Mouse (Mus musculus): ENCODE results near the gene Foxd3. TPM values are rescaled to one million over a fixed set of nuclear protein-coding genes. Genes with fewer than 3 reads are reported as not detected.

Foxd3 gene
- total RNA-seq, 2 experiments from 2014 or later = not detected

- DNase-seq = peak; percentile 24
- intact Hi-C loops (cut with DNase I) = loop anchor here (10.0 kb wide), 1 partner anchor 282 kb away; no protein-coding TSS in a partner anchor
These were observed 718 bp downstream of the Foxd3 start for GRCm38 (mm10) chr4:99656605-99657429.

DNA sequence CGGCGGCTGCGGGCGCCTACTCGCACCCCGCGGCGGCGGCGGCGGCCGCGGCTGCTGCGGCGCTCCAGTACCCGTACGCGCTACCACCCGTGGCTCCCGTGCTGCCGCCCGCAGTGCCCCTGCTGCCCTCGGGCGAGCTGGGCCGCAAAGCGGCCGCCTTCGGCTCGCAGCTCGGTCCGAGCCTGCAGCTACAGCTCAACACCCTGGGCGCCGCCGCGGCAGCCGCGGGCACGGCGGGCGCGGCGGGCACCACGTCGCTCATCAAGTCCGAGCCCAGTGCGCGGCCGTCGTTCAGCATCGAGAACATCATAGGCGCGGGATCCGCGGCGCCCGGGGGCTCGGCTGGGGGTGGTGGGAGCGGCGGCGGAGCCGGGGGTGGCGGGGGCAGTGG lies 1.3 kb downstream of the Foxd3 start:
- intact Hi-C loops (cut with DNase I) = loop anchor here (10.0 kb wide), 1 partner anchor 283 kb away; no protein-coding TSS in a partner anchor
- DNase-seq = no peak

GRCm38 (mm10) chr4:99657831-99658470 lies 1.9 kb downstream of the Foxd3 start:
- intact Hi-C loops (cut with DNase I) = loop anchor here (10.0 kb wide), 1 partner anchor 283 kb away; no protein-coding TSS in a partner anchor
- DNase-seq = peak; percentile 33

GRCm38 (mm10) chr4:99658881-99659280 lies 2.8 kb downstream of the Foxd3 start:
- DNase-seq = no peak
- intact Hi-C loops (cut with DNase I) = loop anchor here (10.0 kb wide), 1 partner anchor 284 kb away; no protein-coding TSS in a partner anchor

DNA sequence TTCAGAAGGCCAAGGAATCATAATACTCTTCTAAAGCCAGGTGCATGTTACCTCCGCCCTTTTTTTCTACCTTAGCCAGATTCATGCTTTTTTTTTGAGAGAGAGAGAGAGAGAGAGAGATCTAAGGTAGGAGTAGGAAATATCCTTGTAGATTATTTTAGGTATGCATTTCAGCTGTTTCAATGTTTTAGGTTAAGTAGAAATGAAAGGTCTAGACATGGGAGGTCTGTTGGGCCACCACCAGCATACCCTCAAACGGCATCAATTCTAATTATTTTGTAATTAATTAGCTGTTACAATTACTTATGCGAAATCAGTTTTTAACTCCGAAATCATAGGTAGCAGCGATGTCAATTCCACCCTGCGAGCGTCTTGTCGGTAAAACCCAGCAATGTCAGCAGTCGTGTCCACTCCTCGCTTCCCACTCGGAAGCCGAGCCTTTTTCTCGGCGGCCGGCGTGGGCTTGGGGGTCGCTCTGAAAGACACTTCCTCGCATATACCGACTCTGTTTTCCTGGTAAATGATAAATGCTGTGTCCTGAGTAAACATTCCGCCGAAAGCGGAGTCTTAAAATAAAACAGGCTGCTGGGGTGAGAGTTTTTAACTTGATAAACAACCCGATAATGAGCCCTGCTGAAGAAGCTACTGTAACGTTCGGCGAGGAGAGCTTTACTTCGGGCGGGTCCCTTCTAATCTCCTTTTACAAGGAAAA lies 3.4 kb downstream of the Foxd3 start:
- intact Hi-C loops (cut with DNase I) = loop anchor here (10.0 kb wide), 1 partner anchor 285 kb away; no protein-coding TSS in a partner anchor
- peak; percentile 2 for DNase-seq

DNA sequence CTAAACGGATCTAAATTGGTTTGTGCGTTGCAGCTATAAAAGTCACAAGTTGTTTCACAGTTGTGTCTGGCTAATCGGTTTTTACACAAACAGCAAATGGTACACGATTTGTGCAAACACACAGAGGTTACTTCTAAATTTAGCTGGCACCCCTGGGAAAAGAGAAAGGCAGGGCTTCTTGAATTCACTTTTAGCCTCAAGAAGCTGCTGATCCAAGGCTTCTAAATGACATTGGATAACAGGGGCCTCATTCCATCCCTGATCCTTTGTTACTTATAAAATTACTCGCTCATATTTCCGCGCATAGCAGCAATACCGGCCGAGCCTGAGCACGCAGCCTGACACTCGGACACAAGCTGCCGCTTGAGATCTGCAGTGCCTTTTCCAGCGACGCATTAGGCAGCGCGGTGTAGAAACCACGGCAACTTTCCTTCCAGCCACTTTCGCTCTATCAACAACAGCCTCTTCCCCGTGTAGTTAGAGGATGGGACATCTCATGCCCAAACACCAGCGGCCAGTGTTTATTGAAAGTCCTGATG lies 4.0 kb downstream of the Foxd3 start:
- peak; percentile 33 for DNase-seq
- intact Hi-C loops (cut with DNase I) = no loop called here

- intact Hi-C loops (cut with DNase I) = no loop called here
- peak; percentile 81 for DNase-seq
These were observed 4.9 kb downstream of the Foxd3 start for GRCm38 (mm10) chr4:99660981-99661380.

DNA sequence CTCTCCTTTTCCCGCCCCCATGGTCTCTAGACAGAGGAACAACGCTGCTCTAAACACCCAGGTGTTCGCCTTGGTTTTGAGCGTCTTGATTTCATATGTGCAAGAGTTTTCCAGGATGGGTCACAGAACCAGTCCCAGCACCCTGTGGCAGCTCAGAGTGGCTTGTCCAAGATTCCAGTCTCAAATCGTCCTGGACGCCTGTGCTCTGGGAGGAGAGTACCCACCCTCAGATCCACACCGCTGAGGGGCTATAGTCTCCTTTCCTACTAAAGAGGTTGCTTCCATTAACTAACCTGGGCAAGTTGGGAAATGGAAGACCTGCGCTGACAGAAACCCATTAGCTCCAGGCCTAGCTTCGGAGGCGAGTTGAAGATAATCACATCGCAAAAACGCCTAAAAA lies 5.9 kb downstream of the Foxd3 start:
- DNase-seq = no peak
- intact Hi-C loops (cut with DNase I) = no loop called here

GRCm38 (mm10) chr4:99662431-99662830 lies 6.3 kb downstream of the Foxd3 start:
- intact Hi-C loops (cut with DNase I) = no loop called here
- no peak for DNase-seq

GRCm38 (mm10) chr4:99662841-99663567 lies 6.9 kb downstream of the Foxd3 start:
- intact Hi-C loops (cut with DNase I) = no loop called here
- peak; percentile 6 for DNase-seq

GRCm38 (mm10) chr4:99663710-99664109 lies 7.6 kb downstream of the Foxd3 start:
- intact Hi-C loops (cut with DNase I) = no loop called here
- DNase-seq = peak; percentile 13

DNA sequence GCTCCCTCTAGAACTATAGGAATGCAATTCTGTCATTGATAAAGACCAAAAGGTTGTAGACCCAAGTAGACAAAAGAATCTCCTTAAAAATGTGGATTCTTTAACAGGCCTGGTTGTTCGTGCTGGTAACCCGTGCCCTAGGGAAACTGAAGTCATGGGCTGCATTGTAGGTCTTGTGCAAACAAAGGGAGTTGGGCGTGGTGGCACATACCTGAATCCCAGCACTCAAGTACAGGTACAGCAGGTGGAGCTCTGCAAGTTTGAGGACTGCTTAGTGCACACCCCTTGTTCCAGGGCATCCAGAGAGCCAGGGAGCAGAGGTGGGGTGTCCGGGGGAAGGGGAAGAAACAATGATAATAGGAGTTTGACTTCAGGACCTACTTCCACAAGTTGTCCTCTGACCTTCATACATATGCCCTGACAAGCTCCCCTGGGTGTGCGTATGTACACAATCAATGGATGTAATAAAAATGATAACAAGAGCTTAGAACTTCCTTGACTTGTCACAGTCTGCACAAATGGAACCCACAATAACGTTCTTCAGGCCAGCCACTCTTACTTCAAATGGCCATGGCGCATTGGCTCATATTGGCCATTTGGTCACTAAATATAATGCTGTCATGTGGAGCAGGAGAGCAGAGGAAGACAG lies 14.2 kb downstream of the Foxd3 start:
- intact Hi-C loops (cut with DNase I) = no loop called here

GRCm38 (mm10) chr4:99675191-99675590 lies 19.1 kb downstream of the Foxd3 start:
- intact Hi-C loops (cut with DNase I) = no loop called here
- DNase-seq = no peak

More for the DNA sequence above, 14.2 kb downstream of the Foxd3 start:
- DNase-seq = no peak

GRCm38 (mm10) chr4:99683941-99684340 lies 27.8 kb downstream of the Foxd3 start:
- no peak for DNase-seq
- intact Hi-C loops (cut with DNase I) = no loop called here

DNA sequence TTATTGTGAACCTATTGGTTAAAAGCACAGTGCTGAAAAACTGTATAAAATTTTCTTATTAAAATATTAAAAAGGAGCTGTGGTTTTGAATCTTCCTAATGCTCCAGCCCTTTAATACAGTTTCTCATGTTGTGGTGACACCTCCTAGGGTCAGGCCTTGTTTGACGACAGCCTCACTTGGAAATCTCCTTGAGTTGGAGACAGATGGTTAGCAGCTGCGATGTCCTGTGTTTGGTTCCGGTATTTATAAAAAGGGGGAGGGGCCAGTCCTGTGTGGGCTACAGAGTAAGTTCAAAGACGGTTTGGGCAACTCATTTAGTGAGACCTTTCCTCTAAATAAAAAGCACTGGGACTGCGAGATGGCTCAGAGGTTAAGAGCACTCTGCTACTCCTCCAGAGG lies 30.2 kb downstream of the Foxd3 start:
- intact Hi-C loops (cut with DNase I) = no loop called here
- no peak for DNase-seq

Small RNAs within 50 kb of the gene (microRNA-seq; reads per million reads assigned to microRNA genes)
- not detected for gene Gm23366

Other genes starting within 250 kb of the Foxd3 start
- 10 to 100 TPM; 13.1 to 13.5 TPM for gene Alg6, start 59.4 kb downstream of the Foxd3 start, total RNA-seq (2021)
- gene Efcab7, start 172.9 kb downstream of the Foxd3 start, total RNA-seq (2021) = 10 to 100 TPM in 1 of 2 experiments, 1 to 10 TPM in 1; 9.4 to 11.6 TPM

Measured in left cerebral cortex, postnatal 4 days (tissue).